Mouse (Mus musculus) hematopoietic stem cell, adult 5-6 weeks (primary cell): ENCODE data around the gene Bbof1. TPM values are rescaled to one million over a fixed set of nuclear protein-coding genes. Genes with fewer than 3 reads are reported as not detected.

ENCODE experiments used
- ATAC-seq, 2 experiments: fragments of 125-278 bp in 1 of 2; replicated peaks in 1 of 2; 2 replicates each; pipeline ENCODE4 v1.8.0; 2016 to 2017; ENCODE audit warnings: inconsistent platforms in 2 of 2, mild to moderate bottlenecking in 2 of 2, moderate number of reproducible peaks in 2 of 2, low read depth in 1 of 2, moderate TSS enrichment in 1 of 2; ENCODE audit not compliant: low FRiP score in 2 of 2, poor library complexity in 2 of 2, severe bottlenecking in 2 of 2, insufficient read depth in 1 of 2, low TSS enrichment in 1 of 2
- total RNA-seq: library from RNA; stranded (forward); fragments of 172-1452, 232-1000 nt; gene quantifications from 2 replicates; pipeline ENCODE4 v1.2.3, GENCODE M21; 2017

The Bbof1 gene
- total RNA-seq, 1 experiment from 2014 or later: 6.3 TPM

- no peak for ATAC-seq
These were observed 11.2 kb upstream of the Bbof1 start for GRCm38 (mm10) chr12:84397685-84398084.

- no peak for ATAC-seq
These were observed 10.2 kb upstream of the Bbof1 start for GRCm38 (mm10) chr12:84398629-84399028.

GRCm38 (mm10) chr12:84399135-84399534 is 9.7 kb upstream of the Bbof1 start:
- no peak for ATAC-seq

GRCm38 (mm10) chr12:84399663-84400062 is 9.2 kb upstream of the Bbof1 start:
- no peak for ATAC-seq

- ATAC-seq: no peak
These were observed 8.8 kb upstream of the Bbof1 start for GRCm38 (mm10) chr12:84400068-84400467.

- no peak for ATAC-seq
These were observed 8.2 kb upstream of the Bbof1 start for GRCm38 (mm10) chr12:84400653-84401052.

- ATAC-seq: no peak
These were observed 5.9 kb upstream of the Bbof1 start for GRCm38 (mm10) chr12:84402923-84403322.

- ATAC-seq: no peak
These were observed 4.3 kb upstream of the Bbof1 start for GRCm38 (mm10) chr12:84404541-84404940.

GRCm38 (mm10) chr12:84407259-84407658 is 1.6 kb upstream of the Bbof1 start:
- ATAC-seq: no peak

GRCm38 (mm10) chr12:84407874-84408818 is 725 bp upstream of the Bbof1 start:
- ATAC-seq: peak; percentile 54 to 74

- ATAC-seq: peak; percentile 98 to 99
These were observed 8.1 kb downstream of the Bbof1 start, which contains the start of gene Rnf113a2 for GRCm38 (mm10) chr12:84416834-84417604. Rnf113a2 (plus strand) TSS chr12:84417196.

GRCm38 (mm10) chr12:84417605-84417922 is 8.7 kb downstream of the Bbof1 start:
- ATAC-seq: 0 out of 4 replicates have a peak, but pooled peaks of 1 of the 2 experiments have one; percentile 3

- no peak for ATAC-seq
These were observed 15.1 kb downstream of the Bbof1 start for GRCm38 (mm10) chr12:84423990-84424389.

GRCm38 (mm10) chr12:84429825-84430224 is 21.0 kb downstream of the Bbof1 start:
- ATAC-seq: no peak

GRCm38 (mm10) chr12:84438697-84439096 is 29.8 kb downstream of the Bbof1 start:
- no peak for ATAC-seq

GRCm38 (mm10) chr12:84442526-84442925 is 33.7 kb downstream of the Bbof1 start:
- ATAC-seq: no peak

- ATAC-seq: no peak
These were observed 38.5 kb downstream of the Bbof1 start for GRCm38 (mm10) chr12:84447386-84447785.

GRCm38 (mm10) chr12:84448181-84448580 is 39.3 kb downstream of the Bbof1 start:
- ATAC-seq: no peak
